25 mouse cellular contexts compared by ENCODE assay signal in genomic region chr3:58678384-58678783, GRCm38 (mm10). TPM values are rescaled to one million over a fixed set of nuclear protein-coding genes. Genes with fewer than 3 reads are reported as not detected.
A peak's percentile ranks its signal among the peaks of the same experiment; 100 is the strongest.
DNase-seq lines count a peak whose midpoint lies in the region; ATAC-seq and TF ChIP-seq lines count a peak whose summit lies in the region.
"Had no signal": no experiment of that assay in that cellular context is flagged by ENCODE, and none has a peak within 500 bp of the region (broad histone marks: within the 10 kb centered on the region; RNA-seq: fewer than 3 reads in every experiment).

No protein-coding gene starts in this region.

- peak; percentile 17 for DNase-seq in gastrocnemius, adult 18-20 months (ENCODE audit: low spot score)
- DNase-seq in gastrocnemius, adult 8-10 months (ENCODE audit: low spot score in 2 of 2) = no peak
- peak; percentile 58 for DNase-seq in kidney, adult 18-20 months
- DNase-seq in kidney, adult 2 months = peak; percentile 89
- DNase-seq in kidney, postnatal 14 days = peak; percentile 77
- no peak for DNase-seq in right cerebral cortex, adult 18-20 months
- DNase-seq in urinary bladder, adult 2 months (ENCODE audit: low spot score) = no peak
- DNase-seq: adrenal gland, postnatal 25 days; cerebellum, adult 11-12 months; cerebellum, postnatal 36 days; heart, postnatal 36 days; lung, adult 2 months; lung, postnatal 36 days; right cerebral cortex, postnatal 4 days had no signal

- no peak for TF ChIP-seq POLR2A in kidney, adult 2 months (IDR thresholded peaks at IDR 0.05; ENCODE audit: low read depth, low read length)

- no peak overlapping the region for H3K27ac ChIP-seq in kidney, embryonic 14.5 days (ENCODE audit: low read depth, low read length)
- H3K27ac ChIP-seq in kidney, adult 2 months (ENCODE audit: insufficient read depth, low read depth, low read length) = peak overlapping the region; percentile 40; the same call in 1 of the 2 replicates
- H3K27ac ChIP-seq: forebrain, embryonic 13.5 days; hindbrain, embryonic 15.5 days; midbrain, embryonic 15.5 days; stomach, postnatal 0 days had no signal

- H3K4me2 ChIP-seq in kidney, embryonic 14.5 days (replicated peaks; ENCODE audit: low read depth, low read length) = no peak overlapping the region
- H3K4me2 ChIP-seq: forebrain, embryonic 13.5 days; heart, embryonic 12.5 days; hindbrain, embryonic 15.5 days; liver, embryonic 11.5 days; midbrain, embryonic 15.5 days had no signal

- peaks cover 7% of the 10 kb centered on the region for H3K4me1 ChIP-seq in kidney, embryonic 14.5 days (ENCODE audit: control insufficient read depth, insufficient read depth, low read length)
- H3K4me1 ChIP-seq in kidney, adult 2 months (ENCODE audit: control insufficient read depth, insufficient read depth, low read length) = peaks cover 41% of the 10 kb centered on the region

- 42% methylated on average over 8 of the region's 8 CpGs for WGBS in kidney, embryonic 14.5 days
- 43% methylated on average over 8 of the region's 8 CpGs for WGBS in kidney, adult 2 months

- no peaks in the 10 kb centered on the region for H3K27me3 ChIP-seq in kidney, embryonic 14.5 days (ENCODE audit: control insufficient read depth, insufficient read depth, low read length)
- no peaks in the 10 kb centered on the region for H3K27me3 ChIP-seq in kidney, adult 2 months (replicated peaks; ENCODE audit: control insufficient read depth, insufficient read depth, low read length)
- H3K27me3 ChIP-seq: forebrain, embryonic 13.5 days; heart, embryonic 12.5 days; hindbrain, embryonic 15.5 days; midbrain, embryonic 15.5 days had no signal

- no peaks in the 10 kb centered on the region for H3K9me3 ChIP-seq in kidney, embryonic 14.5 days (ENCODE audit: control insufficient read depth, low read length)
- H3K9me3 ChIP-seq: forebrain, embryonic 13.5 days; heart, embryonic 12.5 days; hindbrain, embryonic 15.5 days; midbrain, embryonic 15.5 days had no signal

- ATAC-seq in kidney, embryonic 14.5 days (ENCODE audit: low FRiP score, low TSS enrichment) = no peak
- ATAC-seq: forebrain, embryonic 13.5 days had no signal

- no peak overlapping the region for H3K9ac ChIP-seq in kidney, embryonic 14.5 days (ENCODE audit: low read depth, low read length)
- H3K9ac ChIP-seq: forebrain, embryonic 13.5 days; heart, embryonic 12.5 days; hindbrain, embryonic 15.5 days; midbrain, embryonic 15.5 days had no signal

- H3K36me3 ChIP-seq in kidney, embryonic 14.5 days (ENCODE audit: control insufficient read depth, insufficient read depth, low read length) = no peaks in the 10 kb centered on the region
- H3K36me3 ChIP-seq in kidney, adult 2 months (ENCODE audit: control insufficient read depth, insufficient read depth, low read length) = no peaks in the 10 kb centered on the region; the same call in 1 of the 2 replicates

- H3K4me3 ChIP-seq in kidney, embryonic 14.5 days (ENCODE audit: low read length) = no peak overlapping the region
- no peak overlapping the region for H3K4me3 ChIP-seq in kidney, adult 2 months (ENCODE audit: insufficient read depth, low read depth, low read length)
- H3K4me3 ChIP-seq: forebrain, embryonic 13.5 days; heart, embryonic 12.5 days; hindbrain, embryonic 15.5 days; midbrain, embryonic 15.5 days had no signal

- no peak for TF ChIP-seq CTCF in kidney, adult 2 months (conservative IDR thresholded peaks at IDR 0.05; ENCODE audit: insufficient read depth, insufficient read length, low read depth, low read length)

RNA-seq across cellular contexts. Expression of gene Siah2, which starts 13.8 kb away (rescaled TPM):
- total RNA-seq in gastrocnemius, adult 18-20 months (2021) = 10 to 100 TPM in 1 of 2 experiments, 1 to 10 TPM in 1; 8.4 to 17.8 TPM
- 10 to 100 TPM in 2 of 4 experiments, 1 to 10 TPM in 2; 8.5 to 11.6 (median 9.6) TPM for total RNA-seq in gastrocnemius, adult 8-10 months (2022)
- 4.6 and 5.5 TPM in 2 replicates for polyA plus RNA-seq in kidney, embryonic 14.5 days (2014; fragmentation: Nextera tagmentation; extraction: Ambion mirVana)
- 19.9 and 22.0 TPM in 2 replicates for polyA plus RNA-seq in kidney, adult 2 months (2012; rRNA removed)
- polyA plus RNA-seq in urinary bladder, adult 2 months (2012; rRNA removed) = 9.6 and 9.9 TPM in 2 replicates

RNA-seq across cellular contexts. Expression of gene Erich6, which starts 41.4 kb away (rescaled TPM):
- total RNA-seq in gastrocnemius, adult 18-20 months (2021) = not detected
- total RNA-seq in gastrocnemius, adult 8-10 months (2022) = not detected
- 0.14 TPM in 1 of 2 replicates, not detected in the other for polyA plus RNA-seq in kidney, embryonic 14.5 days (2014; fragmentation: Nextera tagmentation; extraction: Ambion mirVana)
- polyA plus RNA-seq in kidney, adult 2 months (2012; rRNA removed) = 0.03 and 0.10 TPM in 2 replicates
- polyA plus RNA-seq in urinary bladder, adult 2 months (2012; rRNA removed) = 0.09 and 0.12 TPM in 2 replicates
- total RNA-seq: adrenal gland, postnatal 25 days; heart, postnatal 36 days; megakaryocyte-erythroid progenitor cell, adult 5-6 weeks; MEL; neutrophil, adult 5-6 weeks had no signal
- polyA plus RNA-seq: large intestine, adult 2 months; liver, embryonic 11.5 days had no signal

Comparison
In these comparisons a context has a peak if more than half of its experiments do, and no peak if none do; other contexts are left out.
1. DNase-seq: peak in gastrocnemius, adult 18-20 months (single experiment), kidney, adult 18-20 months (single experiment), kidney, adult 2 months (single experiment) and kidney, postnatal 14 days (single experiment); none in gastrocnemius, adult 8-10 months (0 of 2), right cerebral cortex, adult 18-20 months (single experiment) and urinary bladder, adult 2 months (single experiment).